Mouse (Mus musculus) cortical plate, adult 2 months (tissue): ENCODE results near the gene Ncbp1.

ENCODE experiments used
- CTCF ChIP-seq: fragments of 200-500 bp; IDR thresholded peaks from 2 replicates; pipeline ENCODE4 v1.5.1; 2011; ENCODE audit warnings: mild to moderate bottlenecking, control low read depth, low read length; ENCODE audit not compliant: insufficient read depth; ENCODE audit errors: extremely low read depth
- POLR2A ChIP-seq: fragments of 200-500 bp; IDR thresholded peaks from 2 replicates; pipeline ENCODE4 v1.6.1; 2011; ENCODE audit warnings: mild to moderate bottlenecking, low read length, control low read depth; ENCODE audit not compliant: insufficient read depth; ENCODE audit errors: extremely low read depth

DNA sequence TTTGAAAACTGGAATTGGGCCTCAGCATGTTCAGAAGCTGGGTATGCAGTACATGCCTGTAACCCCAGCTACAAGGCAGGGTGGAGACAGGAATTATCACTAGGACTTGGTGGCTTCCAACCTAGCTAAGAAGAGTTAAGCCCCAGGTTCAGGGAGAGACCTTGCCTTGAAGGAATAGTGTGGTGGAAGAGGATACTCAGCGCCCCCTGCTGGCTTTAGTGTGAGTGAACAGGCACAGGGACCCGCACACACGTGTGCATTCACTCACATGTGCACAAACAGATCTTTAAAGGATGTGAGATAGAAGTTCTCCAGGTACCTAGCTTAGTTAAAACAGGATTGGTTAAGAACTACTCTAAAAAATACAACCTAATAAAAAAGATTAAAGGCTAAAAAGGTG, 5.9 kb downstream of the Ncbp1 start:
- TF ChIP-seq CTCF (no peak; the same call in 1 of the 2 replicates), POLR2A (no peak)
